Mouse (Mus musculus): ENCODE measurements around the gene P2ry10b.

DNA sequence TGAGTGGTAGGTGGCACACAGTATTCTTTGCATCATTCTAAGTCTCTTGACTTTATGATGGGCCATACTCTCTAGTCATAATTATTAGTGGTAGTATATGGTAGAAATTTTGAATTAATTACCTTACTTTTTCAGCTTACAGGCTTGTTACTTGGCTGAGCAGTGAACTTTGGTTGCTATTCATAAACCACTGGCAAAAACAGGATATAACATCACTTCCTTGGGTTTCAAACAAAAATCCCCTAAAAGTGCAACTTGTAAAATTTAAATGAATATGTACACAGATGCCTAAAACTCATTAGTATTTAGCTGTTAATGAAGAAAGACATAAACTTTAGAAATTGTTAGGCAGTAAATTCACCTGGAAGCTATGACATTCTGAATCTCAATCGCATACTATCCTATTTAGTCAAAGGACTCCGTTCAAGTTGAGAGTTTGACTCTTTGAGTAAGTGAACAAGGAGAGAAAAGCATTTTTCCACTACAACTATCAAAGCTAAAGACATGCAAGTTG, 68.9 kb downstream of the P2ry10b start:
- TF ChIP-seq CTCF (conservative IDR thresholded peaks at IDR 0.05; ENCODE audit: low read length) (no peak), NANOG (IDR thresholded peaks at IDR 0.05; ENCODE audit: borderline replicate concordance, low read length) (no peak), POU5F1 (IDR thresholded peaks at IDR 0.05; ENCODE audit: borderline replicate concordance, low read length) (no peak)
